Mouse (Mus musculus) heart, embryonic 13.5 days (tissue): ENCODE data around the gene Lins1. TPM values are rescaled to one million over a fixed set of nuclear protein-coding genes. Genes with fewer than 3 reads are reported as not detected.

Source experiments
- polyA plus RNA-seq: library from polyadenylated mRNA; unstranded; fragments of >200 nt; fragmentation: Nextera tagmentation; extraction: Ambion mirVana; gene quantifications from 2 replicates; pipeline ENCODE4 v1.2.1, GENCODE M21; 2015

Gene Lins1
- polyA plus RNA-seq, 1 experiment from 2014 or later = 8.1 TPM

Other genes starting within 250 kb of the Lins1 start
- 9.6 and 9.9 TPM in 2 replicates for gene Asb7, start 293 bp upstream of the Lins1 start, polyA plus RNA-seq
- 0.39 and 0.45 TPM in 2 replicates for gene Cers3, start 53.6 kb downstream of the Lins1 start, polyA plus RNA-seq
- gene Adamts17, start 149.8 kb downstream of the Lins1 start, polyA plus RNA-seq = 5.2 and 5.6 TPM in 2 replicates